Mouse (Mus musculus) ES-E14 (cell line): ENCODE data around the gene Aspscr1. TPM values are rescaled to one million over a fixed set of nuclear protein-coding genes. Genes with fewer than 3 reads are reported as not detected.
"Not testable (repeated sequence)": the region's sequence is repeated elsewhere in the genome, so short reads cannot be mapped to it uniquely, and the experiment has no call there.

Experiments used
- DNase-seq: peaks from one replicate; pipeline ENCODE4 v3.0.0-alpha.2; 2013; ENCODE audit warnings: low read depth, low spot score
- H3K27ac ChIP-seq: 2 replicates; pipeline ENCODE4 v1.5.1; 2012; ENCODE audit warnings: low read depth, mild to moderate bottlenecking, low read length, moderate library complexity, mixed read lengths; ENCODE audit not compliant: poor library complexity, insufficient read depth, severe bottlenecking
- H3K36me3 ChIP-seq: 2 replicates; pipeline ENCODE4 v1.6.1; 2012; ENCODE audit warnings: mild to moderate bottlenecking, low read length, moderate library complexity, mixed read lengths; ENCODE audit not compliant: control insufficient read depth, poor library complexity, insufficient read depth, severe bottlenecking
- H3K4me1 ChIP-seq, 2 experiments: fragments of 150-350 bp in 1 of 2; sonication (generic) in 1 of 2; 2 replicates each; pipeline ENCODE4 v1.6.1; 2012; ENCODE audit warnings: low read length in 2 of 2, mild to moderate bottlenecking in 1 of 2, mixed read lengths in 1 of 2; ENCODE audit not compliant: control insufficient read depth in 2 of 2, insufficient read depth in 2 of 2, poor library complexity in 1 of 2
- H3K4me3 ChIP-seq, 2 experiments: fragments of 150-350 bp in 1 of 2; sonication (generic) in 1 of 2; 2 replicates each; pipeline ENCODE4 v1.5.1; 2012; ENCODE audit warnings: low read length in 2 of 2, low read depth in 1 of 2, mild to moderate bottlenecking in 1 of 2, mixed read lengths in 1 of 2; ENCODE audit not compliant: insufficient read depth in 1 of 2, poor library complexity in 1 of 2, severe bottlenecking in 1 of 2
- H3K9ac ChIP-seq: 2 replicates; pipeline ENCODE4 v1.6.1; 2012; ENCODE audit warnings: low read depth, mild to moderate bottlenecking, low read length, mixed read lengths; ENCODE audit not compliant: poor library complexity, insufficient read depth, severe bottlenecking
- H3K9me3 ChIP-seq: fragments of 150-350 bp; sonication (generic); 2 replicates; pipeline ENCODE4 v1.6.1; 2012; ENCODE audit warnings: low read depth, mild to moderate bottlenecking, low read length; ENCODE audit not compliant: control insufficient read depth, insufficient read depth
- CHD2 ChIP-seq: IDR thresholded peaks from 2 replicates; pipeline ENCODE4 v1.6.1; 2014; ENCODE audit warnings: mild to moderate bottlenecking, low read depth, low read length, inconsistent platforms
- HCFC1 ChIP-seq: IDR thresholded peaks from 2 replicates; pipeline ENCODE4 v1.6.1; 2012; ENCODE audit warnings: low read length, inconsistent platforms, borderline replicate concordance; ENCODE audit not compliant: insufficient read depth
- MAFK ChIP-seq: IDR thresholded peaks from 2 replicates; pipeline ENCODE4 v1.6.1; 2014; ENCODE audit warnings: mild to moderate bottlenecking, low read depth, low read length, inconsistent platforms; ENCODE audit not compliant: insufficient read depth
- ZC3H11A ChIP-seq: IDR thresholded peaks from 2 replicates; pipeline ENCODE4 v1.6.1; 2012; ENCODE audit warnings: low read depth, mild to moderate bottlenecking, inconsistent platforms, low read length, borderline replicate concordance
- ZNF384 ChIP-seq: IDR thresholded peaks from 2 replicates; pipeline ENCODE4 v1.6.1; 2012; ENCODE audit warnings: low read depth, low read length, inconsistent platforms
- in situ Hi-C, 2 experiments: fragments of 600-800 bp; cut with MboI; formaldehyde crosslinking; loops; one replicate each; pipeline ENCODE4 v1.15.1; 2025; ENCODE audit warnings: low sequenced_read_pairs in 2 of 2, inconsistent platforms in 1 of 2; ENCODE audit not compliant: unreplicated experiment in 2 of 2
- total RNA-seq: library from RNA; depleted of rRNA; stranded (reverse); fragments of 300-350 nt; gene quantifications from 2 replicates; pipeline ENCODE4 v1.2.3, GENCODE M21; 2012

The Aspscr1 gene
- total RNA-seq, 1 experiment = 85.2 TPM

DNA sequence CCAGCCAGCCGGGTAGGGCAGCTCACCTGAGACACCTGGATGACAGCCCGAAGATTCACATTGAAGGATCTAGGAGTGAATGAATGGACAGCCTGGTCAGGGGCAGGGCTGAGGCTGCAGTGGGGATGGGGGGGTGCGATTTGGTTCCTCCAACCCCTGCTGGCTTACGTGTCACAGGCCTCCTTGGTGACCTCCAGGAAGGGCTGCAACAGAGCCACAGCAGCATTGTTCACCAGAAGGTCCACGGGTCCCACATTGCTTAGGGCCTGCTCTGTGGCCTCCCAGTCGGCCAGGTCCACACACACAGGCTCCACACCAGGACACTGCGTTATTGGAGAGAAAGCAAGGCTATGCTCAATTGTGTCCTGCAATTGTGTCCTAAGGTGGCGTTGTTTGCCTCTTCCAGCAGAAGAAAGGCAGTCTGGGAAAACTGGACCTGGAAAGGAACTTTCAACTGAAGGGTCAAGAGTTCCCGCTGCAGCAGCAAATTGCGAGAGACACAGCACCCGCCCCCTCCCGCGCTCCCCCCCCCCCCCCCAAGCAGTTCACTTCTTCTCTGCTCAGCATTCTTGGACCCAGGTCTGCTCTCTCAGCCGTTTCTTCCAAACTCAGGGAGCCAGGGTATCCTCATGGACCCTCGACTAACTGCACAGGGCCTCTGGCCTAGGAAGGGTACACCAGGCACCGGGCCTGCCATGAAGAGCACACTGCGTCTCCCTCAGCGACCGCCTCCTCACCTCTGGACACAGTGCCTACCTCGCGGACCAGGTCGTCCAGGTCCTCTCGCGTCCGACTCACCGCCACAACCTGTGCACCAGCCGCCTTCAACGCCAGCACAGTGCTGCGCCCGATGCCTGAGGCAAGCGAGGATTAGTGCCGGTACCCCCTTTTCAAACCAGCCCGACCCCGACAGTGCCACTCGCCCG lies 53.7 kb downstream of the Aspscr1 start:
- Histone ChIP-seq H3K36me3 (peaks cover 12% of the 10 kb centered on the region), H3K9ac (peak overlapping the region; percentile 77), H3K9me3 (no peaks in the 10 kb centered on the region), H3K4me3 (peak overlapping the region; percentile 89 to 93), H3K4me1 (peaks cover 3 to 12% of the 10 kb centered on the region in 2 experiments; a peak in 1 of 4 replicates), H3K27ac (no peak overlapping the region)
- in situ Hi-C loops = loop anchor here in 1 of 2 experiments (5.0 kb wide), 1 partner anchor 51 kb away; no protein-coding TSS in a partner anchor
- no peak for TF ChIP-seq ZNF384
- TF ChIP-seq ZC3H11A = no peak
- no peak for TF ChIP-seq HCFC1
- no peak for TF ChIP-seq MAFK
- no peak for TF ChIP-seq CHD2
- DNase-seq = no peak

- Histone ChIP-seq H3K4me1 (peaks cover 3 to 11% of the 10 kb centered on the region in 2 experiments; a peak in 1 of 4 replicates), H3K27ac (no peak within 1 kb of the TSS), H3K9ac (peak within 1 kb of the TSS; percentile 77), H3K36me3 (peaks cover 12% of the 10 kb centered on the region), H3K9me3 (no peaks in the 10 kb centered on the region), H3K4me3 (peak within 1 kb of the TSS; percentile 89 to 93)
- DNase-seq = no peak
- TF ChIP-seq ZC3H11A = no peak
- TF ChIP-seq HCFC1 = no peak
- no peak for TF ChIP-seq CHD2
- no peak for TF ChIP-seq ZNF384
- TF ChIP-seq MAFK = no peak
- in situ Hi-C loops = loop anchor here in 1 of 2 experiments (5.0 kb wide), 1 partner anchor 50 kb away; no protein-coding TSS in a partner anchor
Observed at GRCm38 (mm10) chr11:120727169-120727527, 54.4 kb downstream of the Aspscr1 start, which contains the start of gene Dcxr. Dcxr (minus strand) TSS chr11:120727281.

DNA sequence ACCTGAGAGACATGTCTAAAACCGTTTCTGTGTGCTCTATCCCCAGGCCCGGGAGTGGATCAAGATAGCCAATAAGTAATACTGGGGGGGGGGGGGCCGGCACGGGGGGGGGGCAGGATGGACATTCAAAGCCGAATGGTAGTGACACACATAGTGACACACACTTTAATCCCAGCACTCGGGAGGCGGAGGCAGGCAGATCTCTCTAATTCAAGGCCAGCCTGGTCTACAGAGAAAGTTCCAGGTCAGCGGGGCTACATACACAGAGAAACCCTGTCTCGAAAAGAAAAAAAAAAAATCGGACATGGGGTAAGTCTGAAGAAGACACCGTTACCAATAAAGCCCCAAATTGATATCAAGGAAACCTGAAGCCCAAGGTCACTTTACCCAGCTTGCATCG lies 54.8 kb downstream of the Aspscr1 start:
- Histone ChIP-seq H3K9me3 (no peaks in the 10 kb centered on the region), H3K4me3 (no peak overlapping the region), H3K4me1 (peaks cover 3 to 9% of the 10 kb centered on the region in 2 experiments; a peak in 1 of 4 replicates), H3K27ac (no peak overlapping the region), H3K36me3 (peaks cover 12% of the 10 kb centered on the region), H3K9ac (no peak overlapping the region)
- TF ChIP-seq CHD2 (no peak), HCFC1 (no peak), ZNF384 (no peak), MAFK (no peak), ZC3H11A (0 out of 2 replicates have a peak, but pooled peaks have one; percentile 1)
- in situ Hi-C loops = loop anchor here in 1 of 2 experiments (5.0 kb wide), 1 partner anchor 50 kb away; no protein-coding TSS in a partner anchor
- DNase-seq = no peak

- Histone ChIP-seq H3K4me1 (peaks cover 3 to 11% of the 10 kb centered on the region in 2 experiments; a peak in 1 of 4 replicates), H3K27ac (no peak overlapping the region), H3K9me3 (no peaks in the 10 kb centered on the region), H3K36me3 (peaks cover 12% of the 10 kb centered on the region), H3K9ac (0 out of 2 replicates have a peak overlapping the region, but pooled peaks have one; percentile 2), H3K4me3 (peak overlapping the region; percentile 4 to 47; a peak in 2 of 4 replicates)
- DNase-seq = no peak
- in situ Hi-C loops = loop anchor here in 1 of 2 experiments (5.0 kb wide), 1 partner anchor 49 kb away; no protein-coding TSS in a partner anchor
- TF ChIP-seq MAFK (no peak), ZC3H11A (no peak), HCFC1 (no peak), CHD2 (no peak), ZNF384 (no peak)
Observed at GRCm38 (mm10) chr11:120728530-120729240, 55.9 kb downstream of the Aspscr1 start.

DNA sequence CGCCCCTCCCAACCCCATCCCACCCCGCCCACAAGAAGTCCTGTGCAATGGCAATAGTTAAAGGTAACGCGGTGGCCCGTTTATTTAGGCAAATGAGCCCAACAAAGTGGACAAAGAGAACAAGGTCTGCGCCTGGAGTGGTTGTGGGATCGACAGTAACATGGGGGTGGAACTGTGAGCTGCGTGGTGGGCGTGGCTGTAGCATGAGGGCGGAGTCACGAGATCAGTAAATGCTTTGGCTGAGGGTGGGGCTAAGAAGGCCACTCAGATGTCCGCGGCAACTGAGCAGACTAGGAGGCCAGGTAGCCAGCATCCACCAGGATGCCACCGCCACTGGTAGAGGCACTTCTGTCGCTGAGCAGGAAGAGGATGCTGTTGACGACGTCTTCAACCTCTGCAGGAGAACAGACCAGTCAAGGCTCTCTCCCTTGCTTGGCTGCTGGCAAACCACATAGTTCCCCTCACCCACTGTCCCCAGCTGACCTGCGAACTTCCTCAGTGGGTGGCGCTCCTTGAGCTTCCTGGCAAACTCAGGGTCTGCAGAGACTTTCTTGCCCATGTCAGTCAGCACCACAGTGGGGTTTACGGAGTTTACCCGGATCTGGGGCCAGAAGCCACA lies 56.8 kb downstream of the Aspscr1 start:
- peaks cover 3 to 11% of the 10 kb centered on the region in 2 experiments; a peak in 1 of 4 replicates for H3K4me1 ChIP-seq
- not testable (repeated sequence) for H3K9ac ChIP-seq, H3K27ac ChIP-seq, DNase-seq, H3K9me3 ChIP-seq
- H3K36me3 ChIP-seq = peaks cover 12% of the 10 kb centered on the region
- in situ Hi-C loops = loop anchor here in 1 of 2 experiments (5.0 kb wide), 1 partner anchor 48 kb away; no protein-coding TSS in a partner anchor
- peak overlapping the region; percentile 4 to 47; a peak in 3 of 4 replicates for H3K4me3 ChIP-seq
